Mouse (Mus musculus) testis, adult 2 months (tissue): ENCODE measurements around the gene Igsf21.

Experiments
- CTCF ChIP-seq: fragments of 200-500 bp; IDR thresholded peaks from 2 replicates; pipeline ENCODE4 v1.5.1; 2012; ENCODE audit warnings: low read depth, mild to moderate bottlenecking, inconsistent platforms, low read length, moderate library complexity; ENCODE audit not compliant: control insufficient read depth, insufficient read depth, insufficient replicate concordance
- POLR2A ChIP-seq: fragments of 200-500 bp; IDR thresholded peaks from 2 replicates; pipeline ENCODE4 v1.6.1; 2012; ENCODE audit warnings: low read depth, mild to moderate bottlenecking, inconsistent platforms, low read length, moderate library complexity; ENCODE audit not compliant: control insufficient read depth

- no peak for TF ChIP-seq CTCF
- TF ChIP-seq POLR2A: no peak
Observed at GRCm38 (mm10) chr4:140004170-140004569, 242.4 kb downstream of the Igsf21 start.
